Mouse (Mus musculus): ENCODE data around the gene Prcd.

GRCm38 (mm10) chr11:116613234-116613633, 40.1 kb upstream of the Prcd start:
- no peak for TF ChIP-seq POLR2A (IDR thresholded peaks at IDR 0.05; ENCODE audit: borderline replicate concordance, control insufficient read depth, low read depth, low read length)
- TF ChIP-seq CTCF (IDR thresholded peaks at IDR 0.05; ENCODE audit: control insufficient read depth, insufficient read depth, low read length), result no peak

Data from bone marrow, adult 2 months (tissue).